Mouse (Mus musculus) hindbrain, embryonic 14.5 days (tissue): ENCODE measurements at regions not wholly inside any gene's neighbourhood (a gene's known extent, or its start where the extent isn't known, plus 50 kb on each side); places are given as distances from the start of the nearest gene placed in this dataset.

Experiments
- ATAC-seq: fragments of 200-750 bp; cut with Nextera tagmentation; 2 replicates; pipeline ENCODE4 v1.8.0; 2017; ENCODE audit warnings: moderate number of reproducible peaks, mild to moderate bottlenecking, moderate TSS enrichment, moderate library complexity; ENCODE audit not compliant: low FRiP score
- DNase-seq: peaks from one replicate; pipeline ENCODE4 v3.0.0-alpha.2; 2015; ENCODE audit warnings: low spot score
- H3K27ac ChIP-seq: fragments of 300-500 bp; sonication (generic); 2 replicates; pipeline ENCODE4 v1.5.1; 2014; ENCODE audit warnings: mild to moderate bottlenecking, moderate library complexity
- H3K27me3 ChIP-seq: fragments of 300-500 bp; sonication (generic); 2 replicates; pipeline ENCODE4 v1.6.1; 2014; ENCODE audit warnings: mild to moderate bottlenecking, low read length, mixed read lengths; ENCODE audit not compliant: control insufficient read depth, insufficient read depth
- H3K36me3 ChIP-seq: fragments of 300-500 bp; sonication (generic); replicated peaks from 2 replicates; pipeline ENCODE4 v1.6.1; 2014; ENCODE audit not compliant: control insufficient read depth, insufficient read depth
- H3K4me1 ChIP-seq: fragments of 300-500 bp; sonication (generic); replicated peaks from 2 replicates; pipeline ENCODE4 v1.6.1; 2014; ENCODE audit warnings: antibody characterized with exemption, low read length, mixed read lengths; ENCODE audit not compliant: control insufficient read depth, insufficient read depth
- H3K4me2 ChIP-seq: fragments of 300-500 bp; sonication (generic); replicated peaks from 2 replicates; pipeline ENCODE4 v1.6.1; 2014; ENCODE audit warnings: mild to moderate bottlenecking, moderate library complexity
- H3K4me3 ChIP-seq: fragments of 300-500 bp; sonication (generic); replicated peaks from 2 replicates; pipeline ENCODE4 v1.5.1; 2014; ENCODE audit warnings: mild to moderate bottlenecking, low read length
- H3K9ac ChIP-seq: fragments of 300-500 bp; sonication (generic); 2 replicates; pipeline ENCODE4 v1.6.1; 2014
- H3K9me3 ChIP-seq: fragments of 300-500 bp; sonication (generic); 2 replicates; pipeline ENCODE4 v1.6.1; 2016; ENCODE audit warnings: low read length; ENCODE audit not compliant: control insufficient read depth
- WGBS: fragments of 180-500 bp; shearing (Covaris S2); extraction: QIAGEN DNeasy Blood & Tissue Kit; methylation state at CpG from one replicate; pipeline ENCODE4 v1.1.7; 2014; 5-methylcytosine and 5-hydroxymethylcytosine counted together

GRCm38 (mm10) chr11:114400701-114401100 is 267.6 kb upstream of the Rpl38 start:
- Histone ChIP-seq H3K27me3 (no peaks in the 10 kb centered on the region), H3K4me1 (peaks cover 10% of the 10 kb centered on the region), H3K4me3 (no peak overlapping the region), H3K27ac (no peak overlapping the region), H3K4me2 (no peak overlapping the region), H3K9ac (no peak overlapping the region), H3K9me3 (no peaks in the 10 kb centered on the region), H3K36me3 (no peaks in the 10 kb centered on the region)
- ATAC-seq (no peak), DNase-seq (no peak)
- WGBS = 80% methylated on average over 5 of the region's 5 CpGs

GRCm38 (mm10) chr11:114392161-114392560 is 276.2 kb upstream of the Rpl38 start:
- WGBS = 74% methylated on average over 10 of the region's 10 CpGs
- no peak for ATAC-seq

GRCm38 (mm10) chr11:114391553-114391952 is 276.8 kb upstream of the Rpl38 start:
- Histone ChIP-seq H3K9me3 (no peaks in the 10 kb centered on the region), H3K27me3 (no peaks in the 10 kb centered on the region), H3K4me1 (no peaks in the 10 kb centered on the region), H3K9ac (no peak overlapping the region), H3K4me2 (no peak overlapping the region), H3K4me3 (no peak overlapping the region), H3K36me3 (no peaks in the 10 kb centered on the region), H3K27ac (no peak overlapping the region)
- DNase-seq (no peak), ATAC-seq (no peak)
- WGBS = 68% methylated on average over 6 of the region's 6 CpGs

More at GRCm38 (mm10) chr11:114392161-114392560, 276.2 kb upstream of the Rpl38 start:
- Histone ChIP-seq H3K4me3 (no peak overlapping the region), H3K9me3 (no peaks in the 10 kb centered on the region), H3K9ac (no peak overlapping the region), H3K4me2 (no peak overlapping the region), H3K27me3 (no peaks in the 10 kb centered on the region), H3K4me1 (no peaks in the 10 kb centered on the region), H3K36me3 (no peaks in the 10 kb centered on the region), H3K27ac (no peak overlapping the region)
- DNase-seq = no peak

DNA sequence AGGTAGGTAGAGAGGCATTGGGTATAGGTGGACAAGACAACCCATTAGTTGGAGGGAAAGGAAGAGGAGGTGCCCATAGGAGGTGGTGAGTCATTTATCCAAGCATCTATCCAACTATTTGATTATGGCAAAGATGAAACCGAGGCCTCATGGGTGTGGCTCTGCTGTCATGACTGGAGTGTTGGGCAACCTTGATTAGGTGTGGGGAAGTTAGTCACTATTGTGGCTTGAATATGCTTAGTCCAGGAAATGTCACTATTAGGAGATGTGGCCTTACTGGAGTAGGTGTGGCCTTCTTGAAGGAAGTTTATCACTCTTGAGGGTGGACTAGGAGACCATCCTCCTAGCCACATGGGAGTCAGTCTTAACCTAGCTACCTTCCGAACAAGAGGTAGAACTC is 281.2 kb upstream of the Rpl38 start:
- DNase-seq (no peak), ATAC-seq (no peak)
- H3K4me3 ChIP-seq = no peak overlapping the region
- H3K27me3 ChIP-seq = no peaks in the 10 kb centered on the region
- WGBS = 83% methylated on average over 2 of the region's 2 CpGs
- H3K9me3 ChIP-seq = no peaks in the 10 kb centered on the region
- H3K9ac ChIP-seq = no peak overlapping the region
- no peaks in the 10 kb centered on the region for H3K4me1 ChIP-seq
- no peak overlapping the region for H3K4me2 ChIP-seq
- H3K27ac ChIP-seq = no peak overlapping the region
- H3K36me3 ChIP-seq = no peaks in the 10 kb centered on the region

DNA sequence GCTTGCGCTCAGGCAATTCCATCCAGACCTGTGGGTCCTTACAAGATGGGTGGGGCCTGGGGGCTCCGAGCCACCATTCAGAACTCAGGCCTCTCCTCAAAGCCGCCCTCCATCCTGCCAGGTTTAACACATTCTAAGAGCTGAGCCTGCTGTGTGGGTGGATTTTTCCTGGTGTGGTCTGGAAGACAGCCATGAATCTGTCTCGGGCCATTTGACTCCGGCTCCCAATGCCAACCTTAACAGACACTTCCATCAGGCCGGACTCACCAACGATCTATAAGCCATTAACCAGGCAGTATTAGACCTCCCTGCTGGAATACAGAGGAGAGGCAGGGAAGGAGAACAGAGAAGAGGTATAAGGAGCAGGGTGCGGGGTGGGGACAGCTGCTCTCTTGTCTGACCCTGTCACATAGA is 288.9 kb upstream of the Rpl38 start:
- ATAC-seq (no peak), DNase-seq (no peak)
- Histone ChIP-seq H3K9me3 (no peaks in the 10 kb centered on the region), H3K4me1 (peaks cover 13% of the 10 kb centered on the region), H3K4me2 (no peak overlapping the region), H3K9ac (no peak overlapping the region), H3K27ac (no peak overlapping the region), H3K4me3 (no peak overlapping the region), H3K36me3 (no peaks in the 10 kb centered on the region), H3K27me3 (no peaks in the 10 kb centered on the region)
- WGBS = 52% methylated on average over 8 of the region's 8 CpGs

DNA sequence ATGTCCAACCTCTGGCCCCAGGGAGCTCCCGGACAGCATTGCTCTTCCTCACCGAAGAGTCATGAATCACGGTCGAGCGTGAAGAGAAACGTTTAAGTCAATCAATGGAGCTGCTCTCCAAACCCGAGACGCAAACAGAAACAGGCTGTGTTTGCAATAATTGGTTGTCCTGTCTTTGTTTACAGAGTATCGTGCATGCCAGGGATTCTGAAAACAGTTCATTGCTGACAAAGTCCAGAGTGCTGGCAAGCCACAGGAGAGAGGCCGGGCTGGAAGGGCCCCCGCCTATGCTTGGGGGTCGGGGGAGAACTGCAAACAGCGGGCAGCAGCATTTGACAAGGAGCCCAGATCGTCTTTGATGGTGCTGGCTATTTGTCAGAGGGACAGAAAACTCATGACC is 292.4 kb upstream of the Rpl38 start:
- ATAC-seq (no peak), DNase-seq (no peak)
- H3K4me3 ChIP-seq = no peak overlapping the region
- H3K27ac ChIP-seq = no peak overlapping the region
- no peaks in the 10 kb centered on the region for H3K27me3 ChIP-seq
- 33% methylated on average over 14 of the region's 14 CpGs for WGBS
- H3K9ac ChIP-seq = no peak overlapping the region
- H3K4me2 ChIP-seq = no peak overlapping the region
- H3K36me3 ChIP-seq = no peaks in the 10 kb centered on the region
- peaks cover 13% of the 10 kb centered on the region for H3K4me1 ChIP-seq
- no peaks in the 10 kb centered on the region for H3K9me3 ChIP-seq

- H3K9ac ChIP-seq = no peak overlapping the region
- peaks cover 2% of the 10 kb centered on the region; the same call in 1 of the 2 replicates for H3K4me1 ChIP-seq
- H3K4me2 ChIP-seq = no peak overlapping the region
- ATAC-seq = no peak
- H3K27ac ChIP-seq = 0 out of 2 replicates have a peak overlapping the region, but pooled peaks have one; percentile 26
- DNase-seq = no peak
- no peaks in the 10 kb centered on the region; the same call in 1 of the 2 replicates for H3K27me3 ChIP-seq
- no peaks in the 10 kb centered on the region for H3K36me3 ChIP-seq
- H3K4me3 ChIP-seq = no peak overlapping the region
- H3K9me3 ChIP-seq = no peaks in the 10 kb centered on the region
- 32% methylated on average over 10 of the region's 10 CpGs for WGBS
Observed at GRCm38 (mm10) chr11:114370708-114371107, 297.6 kb upstream of the Rpl38 start.

DNA sequence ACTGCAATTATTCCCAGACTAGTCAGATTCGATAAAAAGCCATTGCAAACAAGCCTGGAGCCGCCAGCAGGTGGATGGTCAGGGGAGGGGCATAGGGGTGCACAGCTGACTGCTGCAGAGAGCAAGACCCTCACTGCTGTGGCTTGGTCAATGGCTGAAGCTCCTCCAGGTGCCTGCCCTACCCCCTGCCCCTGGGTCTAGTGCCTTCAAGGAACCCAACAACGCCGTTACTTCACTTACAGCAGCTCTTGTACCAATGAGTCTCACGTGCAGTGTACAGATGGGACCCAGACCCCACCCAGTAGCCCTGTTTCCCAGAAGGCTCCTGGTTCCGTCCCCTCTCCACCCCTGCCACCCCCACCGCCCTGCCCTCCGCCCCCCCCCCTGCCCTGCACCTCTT is 300.5 kb upstream of the Rpl38 start:
- H3K4me2 ChIP-seq = no peak overlapping the region
- H3K4me3 ChIP-seq = no peak overlapping the region
- 93% methylated on average over 8 of the region's 8 CpGs for WGBS
- no peaks in the 10 kb centered on the region for H3K9me3 ChIP-seq
- DNase-seq = no peak
- no peak overlapping the region for H3K9ac ChIP-seq
- no peak overlapping the region for H3K27ac ChIP-seq
- ATAC-seq = no peak
- no peaks in the 10 kb centered on the region; the same call in 1 of the 2 replicates for H3K27me3 ChIP-seq
- H3K36me3 ChIP-seq = no peaks in the 10 kb centered on the region
- H3K4me1 ChIP-seq = no peaks in the 10 kb centered on the region

- H3K4me3 ChIP-seq = no peak overlapping the region
- no peak for ATAC-seq
- 83% methylated on average over 8 of the region's 8 CpGs for WGBS
Observed at GRCm38 (mm10) chr11:114360946-114361345, 294.1 kb upstream of the Sdk2 start.

DNA sequence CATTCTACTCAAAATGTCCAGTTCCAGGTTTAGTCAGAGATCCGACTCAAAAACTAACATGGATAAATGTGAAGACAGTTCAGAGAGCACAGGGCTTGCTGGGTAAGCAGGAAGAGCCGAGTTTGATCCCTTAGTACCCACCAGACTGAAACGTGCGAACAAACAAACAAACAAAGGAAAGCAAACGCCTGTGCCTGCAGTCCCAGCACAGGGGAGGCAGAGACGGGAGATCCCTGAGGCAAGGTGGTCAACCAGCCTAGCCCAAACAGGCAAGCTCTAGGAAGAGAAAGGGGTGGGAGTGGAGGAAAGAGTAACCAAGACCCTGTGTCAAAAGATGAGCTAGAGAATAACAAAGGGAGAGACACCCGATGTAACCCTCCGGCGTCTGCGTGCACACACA is 293.5 kb upstream of the Sdk2 start:
- H3K9ac ChIP-seq = no peak overlapping the region
- 92% methylated on average over 10 of the region's 10 CpGs for WGBS
- no peak overlapping the region for H3K27ac ChIP-seq
- no peaks in the 10 kb centered on the region for H3K27me3 ChIP-seq
- no peak overlapping the region for H3K4me3 ChIP-seq
- no peak overlapping the region for H3K4me2 ChIP-seq
- DNase-seq (no peak), ATAC-seq (no peak)
- no peaks in the 10 kb centered on the region for H3K9me3 ChIP-seq
- H3K4me1 ChIP-seq = no peaks in the 10 kb centered on the region
- no peaks in the 10 kb centered on the region for H3K36me3 ChIP-seq

More at GRCm38 (mm10) chr11:114360946-114361345, 294.1 kb upstream of the Sdk2 start:
- H3K4me2 ChIP-seq = no peak overlapping the region
- H3K9ac ChIP-seq = no peak overlapping the region
- no peak overlapping the region for H3K27ac ChIP-seq
- H3K4me1 ChIP-seq = no peaks in the 10 kb centered on the region
- H3K36me3 ChIP-seq = no peaks in the 10 kb centered on the region
- DNase-seq = no peak
- no peaks in the 10 kb centered on the region for H3K27me3 ChIP-seq
- H3K9me3 ChIP-seq = no peaks in the 10 kb centered on the region
